Mouse (Mus musculus): Measurements from ENCODE around the gene Zfp169. TPM values are rescaled to one million over a fixed set of nuclear protein-coding genes. Genes with fewer than 3 reads are reported as not detected.

Zfp169 gene
- polyA plus RNA-seq, 1 experiment from 2014 or later = 7.6 TPM

MicroRNA genes within 50 kb of the gene (microRNA counts, 519-probe panel; counts per million panel counts)
- microRNA mmu-let-7a = 5,820 counts per million, percentile 96 among the panel's probes with 10 or more counts
- microRNA mmu-let-7d = 5,470 counts per million, percentile 92 among the panel's probes with 10 or more counts
- 4,931 counts per million, percentile 85 among the panel's probes with 10 or more counts for microRNA mmu-let-7f

Small RNA genes within 50 kb of the gene (microRNA-seq; reads per million reads assigned to microRNA genes)
- gene Gm24111 (not detected), gene Mirlet7a-1 (161 reads per million, percentile 57 among the genes with 10 or more reads in this experiment), gene Mirlet7d (4,547 reads per million, percentile 90 among the genes with 10 or more reads in this experiment), gene Mirlet7f-1 (not detected)

Other genes with a start within 250 kb of the Zfp169 start
- 3.6 and 4.4 TPM in 2 replicates for gene A830005F24Rik, start 119 bp upstream of the Zfp169 start, polyA plus RNA-seq (2015; fragmentation: Nextera tagmentation; extraction: Ambion mirVana)
- gene Ptpdc1, start 112.2 kb upstream of the Zfp169 start, polyA plus RNA-seq (2015; fragmentation: Nextera tagmentation; extraction: Ambion mirVana) = 15.1 and 15.9 TPM in 2 replicates
- gene Barx1, start 149.5 kb upstream of the Zfp169 start, polyA plus RNA-seq (2015; fragmentation: Nextera tagmentation; extraction: Ambion mirVana) = 0.87 TPM in 1 of 2 replicates, not detected in the other

All from hindbrain, embryonic 13.5 days (tissue).